Mouse (Mus musculus): ENCODE results near the gene Adcy6. TPM values are rescaled to one million over a fixed set of nuclear protein-coding genes. Genes with fewer than 3 reads are reported as not detected.
"Not testable (repeated sequence)": the region's sequence is repeated elsewhere in the genome, so short reads cannot be mapped to it uniquely, and the experiment has no call there.

Adcy6 gene
- polyA plus RNA-seq, 1 experiment, result 1.6 TPM

- Histone ChIP-seq H3K4me3 (replicated peaks) (no peak overlapping the region), H3K9me3 (ENCODE audit: control insufficient read depth, low read length) (peaks cover 6% of the 10 kb centered on the region), H3K36me3 (ENCODE audit: control insufficient read depth) (peaks cover 100% of the 10 kb centered on the region), H3K4me1 (ENCODE audit: control insufficient read depth) (peaks cover 58% of the 10 kb centered on the region), H3K27me3 (ENCODE audit: control insufficient read depth) (no peaks in the 10 kb centered on the region)
- TF ChIP-seq GATA1 (IDR thresholded peaks at IDR 0.05; ENCODE audit: low read length) (no peak), TAL1 (IDR thresholded peaks at IDR 0.05; ENCODE audit: low read length) (no peak)
Observed at GRCm38 (mm10) chr15:98600036-98600709, 9.7 kb downstream of the Adcy6 start.

- no peaks in the 10 kb centered on the region for H3K9me3 ChIP-seq (ENCODE audit: control insufficient read depth, low read length)
- H3K36me3 ChIP-seq (ENCODE audit: control insufficient read depth), result peaks cover 100% of the 10 kb centered on the region
- peaks cover 24% of the 10 kb centered on the region for H3K4me1 ChIP-seq (ENCODE audit: control insufficient read depth)
- no peak for TF ChIP-seq GATA1 (IDR thresholded peaks at IDR 0.05; ENCODE audit: low read length)
- TF ChIP-seq TAL1 (IDR thresholded peaks at IDR 0.05; ENCODE audit: low read length), result no peak
- no peak overlapping the region for H3K4me3 ChIP-seq (replicated peaks)
- no peaks in the 10 kb centered on the region for H3K27me3 ChIP-seq (ENCODE audit: control insufficient read depth)
Observed at GRCm38 (mm10) chr15:98596609-98597008, 13.3 kb downstream of the Adcy6 start.

- Histone ChIP-seq H3K9me3 (ENCODE audit: control insufficient read depth, low read length) (no peaks in the 10 kb centered on the region), H3K27me3 (ENCODE audit: control insufficient read depth) (no peaks in the 10 kb centered on the region), H3K36me3 (ENCODE audit: control insufficient read depth) (peaks cover 100% of the 10 kb centered on the region), H3K4me3 (replicated peaks) (no peak overlapping the region), H3K4me1 (ENCODE audit: control insufficient read depth) (peaks cover 24% of the 10 kb centered on the region)
- no peak for TF ChIP-seq TAL1 (IDR thresholded peaks at IDR 0.05; ENCODE audit: low read length)
- no peak for TF ChIP-seq GATA1 (IDR thresholded peaks at IDR 0.05; ENCODE audit: low read length)
Observed at GRCm38 (mm10) chr15:98595049-98595448, 14.8 kb downstream of the Adcy6 start.

GRCm38 (mm10) chr15:98594193-98594592 is 15.7 kb downstream of the Adcy6 start:
- no peaks in the 10 kb centered on the region for H3K9me3 ChIP-seq (ENCODE audit: control insufficient read depth, low read length)
- H3K36me3 ChIP-seq (ENCODE audit: control insufficient read depth), result peaks cover 99% of the 10 kb centered on the region
- peaks cover 24% of the 10 kb centered on the region for H3K4me1 ChIP-seq (ENCODE audit: control insufficient read depth)
- H3K27me3 ChIP-seq (ENCODE audit: control insufficient read depth), result no peaks in the 10 kb centered on the region
- TF ChIP-seq TAL1 (IDR thresholded peaks at IDR 0.05; ENCODE audit: low read length) (no peak), GATA1 (IDR thresholded peaks at IDR 0.05; ENCODE audit: low read length) (no peak)
- H3K4me3 ChIP-seq (replicated peaks), result no peak overlapping the region

- peaks cover 50% of the 10 kb centered on the region for H3K4me1 ChIP-seq (ENCODE audit: control insufficient read depth)
- H3K4me3 ChIP-seq (replicated peaks), result no peak overlapping the region
- TF ChIP-seq TAL1 (IDR thresholded peaks at IDR 0.05; ENCODE audit: low read length), result no peak
- TF ChIP-seq GATA1 (IDR thresholded peaks at IDR 0.05; ENCODE audit: low read length), result no peak
- peaks cover 92% of the 10 kb centered on the region for H3K36me3 ChIP-seq (ENCODE audit: control insufficient read depth)
- no peaks in the 10 kb centered on the region for H3K27me3 ChIP-seq (ENCODE audit: control insufficient read depth)
- no peaks in the 10 kb centered on the region for H3K9me3 ChIP-seq (ENCODE audit: control insufficient read depth, low read length)
Observed at GRCm38 (mm10) chr15:98591396-98591795, 18.5 kb downstream of the Adcy6 start.

GRCm38 (mm10) chr15:98589640-98590336 is 20.1 kb downstream of the Adcy6 start:
- Histone ChIP-seq H3K27me3 (ENCODE audit: control insufficient read depth) (no peaks in the 10 kb centered on the region), H3K4me1 (ENCODE audit: control insufficient read depth) (peaks cover 65% of the 10 kb centered on the region), H3K36me3 (ENCODE audit: control insufficient read depth) (peaks cover 78% of the 10 kb centered on the region), H3K4me3 (replicated peaks) (no peak overlapping the region), H3K9me3 (ENCODE audit: control insufficient read depth, low read length) (peaks cover 2% of the 10 kb centered on the region; the same call in 1 of the 2 replicates)
- TF ChIP-seq TAL1 (IDR thresholded peaks at IDR 0.05; ENCODE audit: low read length) (no peak), GATA1 (IDR thresholded peaks at IDR 0.05; ENCODE audit: low read length) (no peak)

GRCm38 (mm10) chr15:98587751-98588150 is 22.1 kb downstream of the Adcy6 start:
- Histone ChIP-seq H3K4me1 (ENCODE audit: control insufficient read depth) (peaks cover 72% of the 10 kb centered on the region), H3K27me3 (ENCODE audit: control insufficient read depth) (peaks cover 6% of the 10 kb centered on the region; the same call in 1 of the 2 replicates), H3K4me3 (replicated peaks) (no peak overlapping the region), H3K9me3 (ENCODE audit: control insufficient read depth, low read length) (peaks cover 2% of the 10 kb centered on the region; the same call in 1 of the 2 replicates), H3K36me3 (ENCODE audit: control insufficient read depth) (peaks cover 57% of the 10 kb centered on the region)
- no peak for TF ChIP-seq GATA1 (IDR thresholded peaks at IDR 0.05; ENCODE audit: low read length)
- no peak for TF ChIP-seq TAL1 (IDR thresholded peaks at IDR 0.05; ENCODE audit: low read length)

GRCm38 (mm10) chr15:98586141-98586540 is 23.7 kb downstream of the Adcy6 start:
- peaks cover 10% of the 10 kb centered on the region; the same call in 1 of the 2 replicates for H3K27me3 ChIP-seq (ENCODE audit: control insufficient read depth)
- TF ChIP-seq GATA1 (IDR thresholded peaks at IDR 0.05; ENCODE audit: low read length) (0 out of 2 replicates have a peak, but pooled peaks have one; percentile 23), TAL1 (IDR thresholded peaks at IDR 0.05; ENCODE audit: low read length) (peak; percentile 49; the same call in 2 of the 3 replicates)
- peaks cover 70% of the 10 kb centered on the region for H3K4me1 ChIP-seq (ENCODE audit: control insufficient read depth)
- H3K4me3 ChIP-seq (replicated peaks), result peak overlapping the region; percentile 37
- H3K9me3 ChIP-seq (ENCODE audit: control insufficient read depth, low read length), result not testable (repeated sequence)
- H3K36me3 ChIP-seq (ENCODE audit: control insufficient read depth), result peaks cover 41% of the 10 kb centered on the region

GRCm38 (mm10) chr15:98585421-98585820 is 24.5 kb downstream of the Adcy6 start:
- peaks cover 34% of the 10 kb centered on the region for H3K36me3 ChIP-seq (ENCODE audit: control insufficient read depth)
- H3K4me3 ChIP-seq (replicated peaks), result no peak overlapping the region
- TF ChIP-seq TAL1 (IDR thresholded peaks at IDR 0.05; ENCODE audit: low read length) (no peak), GATA1 (IDR thresholded peaks at IDR 0.05; ENCODE audit: low read length) (no peak)
- H3K9me3 ChIP-seq (ENCODE audit: control insufficient read depth, low read length), result peaks cover 2% of the 10 kb centered on the region; the same call in 1 of the 2 replicates
- H3K27me3 ChIP-seq (ENCODE audit: control insufficient read depth), result peaks cover 10% of the 10 kb centered on the region; the same call in 1 of the 2 replicates
- peaks cover 64% of the 10 kb centered on the region for H3K4me1 ChIP-seq (ENCODE audit: control insufficient read depth)
